Mouse (Mus musculus): ENCODE data around the gene Fam118b.
A peak's percentile ranks its signal among the peaks of the same experiment; 100 is the strongest.

The Fam118b gene

DNA sequence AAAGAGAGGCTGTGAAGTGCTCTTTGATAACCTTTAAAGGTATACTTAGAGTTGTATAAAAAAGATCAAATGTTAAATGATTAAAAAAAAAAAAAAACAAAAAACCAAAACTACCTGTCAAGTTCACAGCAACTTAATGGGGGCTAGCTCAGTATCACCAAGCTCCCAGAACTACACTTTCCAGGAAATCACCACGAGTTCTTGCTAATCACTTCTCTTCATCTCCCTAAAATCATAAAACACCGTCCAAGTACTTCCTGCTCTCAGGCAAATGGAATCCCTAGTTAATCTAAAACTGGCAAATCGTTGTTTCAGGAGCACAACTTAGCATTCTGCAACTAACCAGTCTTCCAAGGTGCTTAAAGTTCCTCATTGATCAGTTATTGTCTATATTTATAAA is 3.1 kb downstream of the Fam118b start:
- DNase-seq (ENCODE audit: inconsistent ontology term): no peak

DNA sequence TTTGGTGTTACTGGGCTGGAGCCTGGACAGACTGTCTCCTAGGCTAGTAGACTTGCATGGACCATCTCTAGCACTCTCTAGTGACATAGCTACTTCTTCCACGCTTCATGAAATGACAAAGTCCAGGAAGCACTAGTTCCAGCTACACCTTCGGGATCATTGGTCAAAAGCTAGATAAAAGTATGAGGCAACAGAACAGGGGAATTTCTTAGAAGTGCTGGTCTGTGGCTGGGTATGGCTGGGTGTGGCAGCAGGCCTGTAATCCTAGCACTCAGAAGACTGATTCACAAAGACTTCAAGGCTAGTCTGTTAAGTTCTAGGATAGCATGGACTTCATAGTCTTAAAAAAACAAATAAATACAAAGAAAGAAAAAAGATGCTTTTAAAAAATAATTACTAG is 4.2 kb downstream of the Fam118b start:
- DNase-seq (ENCODE audit: inconsistent ontology term): no peak

DNA sequence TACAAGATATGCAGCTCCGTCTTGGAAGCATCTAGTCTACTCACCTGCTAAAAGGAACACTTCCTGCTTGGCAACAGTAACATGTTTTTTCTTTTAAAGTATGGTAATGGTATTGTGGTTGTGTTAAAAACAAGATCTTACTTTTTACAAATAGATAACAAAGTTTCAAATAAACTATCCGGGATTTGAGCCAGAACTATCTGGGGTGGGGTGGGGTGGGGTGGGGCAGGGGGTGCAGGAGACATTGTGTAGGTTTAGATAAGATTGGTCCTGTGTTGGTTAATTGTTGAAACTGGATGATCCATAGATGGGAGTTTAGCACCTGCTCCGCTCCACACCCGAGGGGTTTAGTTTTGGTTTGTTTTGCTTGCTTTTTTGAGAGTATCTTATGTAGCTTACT is 5.2 kb downstream of the Fam118b start:
- no peak for DNase-seq (ENCODE audit: inconsistent ontology term)

DNA sequence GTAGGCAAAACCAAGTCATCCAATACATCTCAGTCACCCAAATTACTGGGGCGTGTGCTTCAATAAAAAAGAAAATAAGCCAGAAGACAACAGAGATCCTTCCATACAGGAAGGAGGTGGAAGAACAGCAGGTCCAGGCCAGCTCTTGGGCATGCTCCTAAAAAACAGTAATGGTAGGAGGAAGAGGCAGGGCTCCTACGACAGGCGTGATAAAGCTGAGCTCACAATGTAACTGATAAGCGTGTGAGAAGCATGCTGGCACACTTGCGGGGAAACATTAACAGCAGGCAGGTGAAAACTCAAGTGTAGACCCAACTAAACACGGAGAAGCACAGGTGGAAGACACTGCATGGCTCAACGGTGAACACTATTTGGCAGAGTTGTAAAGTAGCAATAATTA is 10.2 kb downstream of the Fam118b start:
- DNase-seq (ENCODE audit: inconsistent ontology term): no peak

DNA sequence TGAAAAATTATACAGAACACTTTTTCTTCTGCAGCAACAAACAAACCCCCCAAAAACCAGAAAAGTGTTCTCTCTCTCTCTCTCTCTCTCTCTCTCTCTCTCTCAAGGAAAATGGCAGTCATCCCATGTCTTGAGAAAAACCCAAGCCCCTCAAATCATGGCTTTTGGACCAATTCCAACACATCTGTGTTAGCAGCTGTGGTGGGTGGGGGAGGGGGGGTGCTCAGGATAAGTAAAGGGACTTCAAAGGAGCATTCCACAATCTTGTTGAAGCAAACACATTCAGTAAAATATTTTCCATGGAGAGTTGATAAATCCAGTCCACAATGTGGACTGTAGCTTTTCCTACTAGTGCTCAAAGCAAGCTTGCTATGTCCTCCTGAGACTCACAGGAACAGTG is 18.1 kb downstream of the Fam118b start:
- no peak for DNase-seq (ENCODE audit: inconsistent ontology term)

DNA sequence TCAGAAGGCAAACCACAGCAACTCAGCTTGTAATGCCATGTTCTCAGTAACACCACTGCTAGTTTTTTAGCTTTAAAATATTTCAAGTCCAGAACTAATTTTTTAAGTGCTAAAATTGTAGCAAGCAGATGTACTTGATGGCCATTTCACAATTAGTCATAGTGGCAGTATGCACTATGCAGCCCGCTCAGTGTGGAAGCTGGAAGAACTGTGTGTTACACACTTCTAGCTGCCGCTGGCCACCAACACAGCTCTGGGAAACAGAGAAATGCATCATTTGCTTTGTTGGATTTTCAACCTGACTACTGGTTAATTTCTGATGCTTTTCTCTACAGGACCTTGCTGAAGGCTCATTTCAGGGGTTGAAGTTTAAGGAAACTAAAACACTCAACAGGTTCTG is 20.2 kb downstream of the Fam118b start:
- no peak for DNase-seq (ENCODE audit: inconsistent ontology term)

DNA sequence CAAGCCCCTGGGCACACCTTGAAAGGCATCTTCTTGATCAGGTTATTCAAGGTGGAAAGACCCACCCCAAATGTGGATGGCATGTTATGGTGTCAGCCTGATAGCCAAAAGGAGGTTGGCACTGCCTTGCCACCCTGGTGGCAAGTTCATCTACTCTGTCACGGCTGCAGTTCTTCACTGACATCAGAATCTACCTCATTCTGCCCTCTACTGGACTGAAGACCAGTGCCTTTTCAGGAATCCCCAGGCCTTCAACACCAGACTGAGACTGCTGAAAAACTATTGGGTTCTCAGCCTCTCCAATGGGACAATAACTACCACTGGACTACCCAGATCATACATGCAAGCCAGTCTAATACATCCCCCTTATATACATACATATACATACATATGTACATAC is 27.9 kb downstream of the Fam118b start:
- DNase-seq (ENCODE audit: inconsistent ontology term): no peak

DNA sequence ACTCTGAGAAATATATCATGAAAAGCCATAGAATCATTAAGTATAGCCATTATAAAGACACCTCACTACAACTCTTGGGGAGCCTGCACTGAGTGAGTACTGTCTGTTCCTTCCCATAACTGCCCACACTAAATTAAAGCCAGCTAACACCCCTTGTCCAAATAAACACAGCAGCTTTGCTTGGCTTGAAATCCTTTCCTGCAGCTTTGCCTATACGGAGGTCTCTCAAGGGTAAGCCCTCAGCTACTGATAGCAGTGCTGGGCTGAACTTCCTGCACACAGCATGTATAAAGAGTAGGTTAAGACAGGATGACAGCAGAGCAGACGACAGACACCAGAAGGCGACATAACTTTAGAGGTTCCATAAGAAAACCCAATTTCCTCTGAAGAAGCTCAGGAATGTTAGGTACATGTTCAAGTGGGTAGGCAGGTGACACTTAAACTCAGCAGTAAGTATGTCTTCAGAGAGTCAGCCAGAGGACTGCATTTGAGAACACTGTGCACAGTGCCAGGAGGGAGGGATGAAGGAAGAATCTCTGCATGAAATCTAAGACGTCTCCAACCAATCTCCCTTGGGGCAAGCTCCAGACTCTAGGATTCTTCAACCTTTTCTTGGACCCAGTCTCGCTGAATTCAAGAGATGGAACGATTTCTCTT is 28.6 kb downstream of the Fam118b start:
- no peak for DNase-seq (ENCODE audit: inconsistent ontology term)

DNA sequence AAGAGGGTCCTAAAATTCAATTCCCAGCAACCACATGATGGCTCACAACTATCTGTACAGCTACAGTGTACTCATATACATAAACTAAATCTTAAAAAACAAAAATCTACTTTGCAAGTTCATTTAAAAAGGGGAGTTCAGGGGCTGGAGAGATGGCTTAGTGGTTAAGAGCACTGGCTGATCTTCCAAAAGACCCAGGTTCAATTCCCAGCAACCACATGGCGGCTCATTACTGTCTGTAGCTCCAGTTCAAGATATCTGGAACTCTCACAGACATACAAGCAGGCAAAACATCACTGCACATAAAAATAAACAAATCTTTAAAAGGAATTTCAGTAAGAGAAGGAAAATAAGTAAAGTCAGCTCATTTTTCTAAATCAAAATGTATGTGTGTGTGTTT is 29.2 kb downstream of the Fam118b start:
- DNase-seq (ENCODE audit: inconsistent ontology term): no peak

DNA sequence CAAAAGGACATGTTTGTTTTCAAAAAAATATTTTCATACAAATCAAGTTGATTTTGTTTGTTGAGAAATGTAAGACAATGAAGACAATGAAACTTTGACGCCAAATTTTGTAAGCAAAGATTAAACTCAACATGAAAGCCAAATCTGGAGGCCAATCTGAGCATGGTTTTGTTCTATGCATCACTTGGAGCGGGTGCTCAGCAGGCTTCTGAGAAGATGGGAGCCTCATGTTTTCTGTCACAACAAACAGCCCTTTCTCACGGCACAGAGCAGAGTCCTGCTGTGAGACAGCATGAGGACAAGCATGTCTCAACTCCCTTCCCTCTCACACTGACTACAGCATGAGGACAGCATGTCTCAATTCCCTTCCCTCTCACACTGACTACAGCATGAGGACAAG is 31.6 kb downstream of the Fam118b start:
- DNase-seq (ENCODE audit: inconsistent ontology term): no peak

DNA sequence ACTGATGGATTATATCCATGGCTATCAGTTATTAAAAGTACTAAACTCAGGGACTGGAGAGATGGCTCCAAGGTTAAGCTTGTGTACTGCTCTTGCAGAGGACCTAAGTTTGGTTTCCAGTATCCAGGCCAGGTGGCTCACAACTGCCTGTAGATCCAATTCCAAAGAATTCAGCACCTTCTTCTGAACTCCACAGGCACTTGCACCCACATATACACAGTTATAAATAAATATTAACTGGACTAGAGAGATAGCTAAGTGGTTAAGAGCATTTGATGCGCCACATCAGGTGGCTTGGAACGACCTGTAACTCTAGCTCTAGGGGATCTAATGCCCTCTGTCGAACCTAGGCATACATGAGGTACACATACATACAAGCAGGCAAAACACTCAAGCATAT is 38.9 kb downstream of the Fam118b start:
- DNase-seq (ENCODE audit: inconsistent ontology term): no peak

DNA sequence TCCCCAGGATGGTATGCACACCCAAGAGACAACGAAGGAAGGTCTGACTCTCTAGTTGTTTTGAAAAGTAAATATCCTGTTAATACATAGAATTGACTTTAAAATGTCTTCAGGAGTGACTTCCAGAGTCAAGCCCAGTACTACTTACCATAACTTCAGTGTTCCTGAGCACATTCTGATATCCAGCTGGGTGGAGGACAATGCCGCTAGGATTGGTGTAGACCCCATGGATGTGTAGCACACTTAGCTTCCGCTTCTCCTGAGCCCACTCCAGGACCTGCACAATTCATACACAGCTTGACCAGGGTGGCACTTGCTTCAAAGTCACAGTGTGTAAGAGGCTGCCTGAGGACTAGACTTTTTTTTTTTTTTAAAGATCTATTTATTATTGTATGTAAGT is 44.1 kb downstream of the Fam118b start:
- no peak for DNase-seq (ENCODE audit: inconsistent ontology term)

DNA sequence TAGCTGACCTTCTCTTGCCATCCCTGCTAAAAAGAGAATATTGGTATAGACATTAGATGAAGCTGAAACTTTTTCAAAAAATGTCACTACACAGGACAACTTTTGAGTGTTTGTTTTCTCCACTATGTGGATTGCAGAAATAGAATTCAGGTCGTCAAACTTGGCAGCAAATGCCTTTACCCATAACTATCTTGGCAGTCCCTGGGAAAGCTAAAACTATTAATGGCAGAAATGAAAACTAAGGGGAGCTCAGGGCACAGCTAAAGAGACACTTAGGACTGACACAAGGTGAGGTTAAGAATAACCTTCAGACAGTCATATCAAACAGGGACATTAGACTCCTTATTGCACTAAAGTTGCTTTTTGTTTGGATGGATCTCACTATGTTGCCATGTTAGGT is 49.6 kb downstream of the Fam118b start:
- no peak for DNase-seq (ENCODE audit: inconsistent ontology term)

DNA sequence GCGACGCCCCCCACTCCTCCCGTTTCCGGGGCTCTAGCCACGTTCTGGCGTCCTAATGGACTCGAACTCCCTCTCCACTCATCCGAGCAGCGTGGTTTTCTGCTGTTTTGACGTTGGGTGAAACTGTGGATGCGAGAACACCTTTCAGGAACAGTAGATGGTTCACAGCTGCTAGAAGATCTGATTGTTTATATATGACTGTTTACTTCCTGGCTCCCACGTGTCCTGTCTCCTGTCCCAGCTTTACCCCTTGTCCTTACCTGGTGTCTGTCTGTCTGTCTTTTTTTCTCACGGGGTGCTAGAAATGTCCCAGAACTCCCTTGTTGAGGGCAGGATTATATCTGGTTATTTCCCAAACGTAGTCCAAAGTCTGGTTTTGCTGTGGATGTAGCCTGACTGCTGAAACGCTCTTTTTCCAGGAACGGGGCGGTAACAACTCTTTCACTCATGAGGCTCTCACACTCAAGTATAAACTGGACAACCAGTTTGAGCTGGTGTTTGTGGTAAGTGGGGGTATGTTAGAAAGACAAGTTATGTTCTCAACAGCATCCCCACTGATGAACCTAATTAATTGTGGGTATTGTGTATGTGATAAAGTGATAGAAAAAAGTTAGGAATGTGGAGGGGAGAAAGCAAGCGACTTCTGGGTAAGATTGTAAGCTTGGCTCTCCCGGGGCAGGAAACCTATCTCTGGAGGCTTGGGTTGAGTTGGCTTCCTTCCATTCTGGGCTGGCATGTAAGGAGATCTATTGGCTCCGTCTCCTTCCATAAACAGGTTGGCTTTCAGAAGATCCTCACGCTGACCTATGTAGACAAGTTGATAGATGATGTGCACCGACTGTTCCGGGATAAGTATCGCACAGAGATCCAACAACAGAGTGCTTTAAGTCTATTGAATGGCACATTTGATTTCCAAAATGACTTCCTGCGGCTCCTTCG is 55.8 kb downstream of the Fam118b start:
- DNase-seq (ENCODE audit: inconsistent ontology term): no peak

DNA sequence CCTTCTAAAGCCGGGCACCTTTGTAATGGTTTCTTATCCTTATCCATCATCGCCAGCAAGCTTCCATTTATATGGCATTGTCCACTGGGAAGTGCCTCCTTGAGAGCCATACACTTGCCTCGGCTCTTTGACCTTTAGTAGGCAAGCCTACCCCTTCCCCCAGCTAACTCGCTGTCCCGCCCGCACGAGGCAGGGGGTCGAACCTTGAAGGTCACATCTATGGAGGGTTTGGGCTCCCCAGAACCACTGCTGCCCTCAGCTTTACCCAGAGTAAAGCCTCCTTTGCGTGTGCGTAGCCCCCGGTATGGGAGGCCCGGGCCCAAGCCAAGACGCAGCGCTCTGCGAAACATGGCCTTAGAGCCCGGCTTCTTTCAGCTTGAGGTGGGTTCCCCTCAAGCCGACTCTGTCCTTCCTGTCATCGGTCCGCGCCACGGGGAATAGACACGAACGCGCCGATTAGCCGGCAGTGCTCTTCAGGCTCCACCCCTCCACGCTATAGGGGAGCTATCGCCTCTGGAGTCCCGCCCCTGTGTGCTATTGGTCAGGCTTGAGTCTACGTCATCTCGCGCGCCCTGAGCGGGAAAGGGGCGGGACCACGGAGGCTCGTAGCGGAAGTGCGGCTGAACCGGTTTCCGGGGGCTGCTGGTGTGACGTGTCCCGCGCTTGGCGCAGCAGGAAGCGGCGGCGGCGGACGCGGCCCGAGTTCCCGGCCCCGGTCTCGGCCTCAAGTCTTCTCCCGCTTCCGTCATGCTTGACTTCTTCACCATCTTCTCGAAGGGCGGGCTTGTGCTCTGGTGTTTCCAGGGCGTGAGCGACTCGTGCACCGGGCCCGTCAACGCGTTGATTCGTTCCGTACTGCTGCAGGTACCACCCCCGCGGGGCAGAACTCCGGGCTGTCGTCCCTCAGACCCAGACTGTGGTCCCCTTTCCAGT is 56.8 kb downstream of the Fam118b start, which contains the start of gene Foxred1:
TSS of gene Foxred1 (minus strand) at position 514 of the 933 bp plus-strand sequence.
- DNase-seq (ENCODE audit: inconsistent ontology term): peak; percentile 99

DNA sequence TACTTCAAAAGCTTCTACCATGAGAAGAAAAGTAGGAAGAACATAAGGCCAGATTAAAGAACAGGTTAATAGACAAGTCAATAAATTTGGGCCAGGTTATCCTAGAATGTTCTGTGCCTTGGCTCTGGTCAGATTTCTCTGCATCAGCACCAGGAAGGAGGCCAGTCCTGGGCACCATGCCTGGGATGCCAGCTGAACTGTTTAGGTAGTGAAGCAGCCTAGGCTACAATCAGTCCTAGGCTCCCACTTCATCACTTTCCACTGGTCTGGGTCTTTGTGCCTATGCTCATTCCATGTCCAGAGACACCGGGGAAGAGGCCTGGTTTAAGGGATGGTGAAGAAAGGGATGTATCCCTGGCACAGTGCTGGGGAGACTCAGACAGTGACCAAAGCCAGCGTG is 63.2 kb downstream of the Fam118b start:
- DNase-seq (ENCODE audit: inconsistent ontology term): no peak

DNA sequence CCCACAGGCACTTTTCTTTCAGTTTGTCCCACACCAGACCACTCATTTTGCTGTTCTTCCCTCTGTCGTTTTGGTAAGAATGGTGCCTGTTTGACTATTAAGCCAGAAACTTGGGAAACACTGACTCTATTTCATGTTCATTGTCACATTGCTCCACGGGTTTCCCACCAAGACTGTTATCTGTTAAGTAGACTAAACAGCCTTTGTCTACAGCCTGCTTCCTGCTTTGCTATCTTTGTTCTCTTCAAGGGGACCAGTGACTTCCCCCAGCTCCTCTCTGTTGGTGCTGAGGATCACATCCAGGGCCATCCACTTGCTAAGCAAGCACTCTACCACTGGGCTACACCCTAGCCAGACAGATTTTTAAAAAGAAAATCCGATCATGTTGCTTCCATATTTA is 64.1 kb downstream of the Fam118b start:
- DNase-seq (ENCODE audit: inconsistent ontology term): no peak

DNA sequence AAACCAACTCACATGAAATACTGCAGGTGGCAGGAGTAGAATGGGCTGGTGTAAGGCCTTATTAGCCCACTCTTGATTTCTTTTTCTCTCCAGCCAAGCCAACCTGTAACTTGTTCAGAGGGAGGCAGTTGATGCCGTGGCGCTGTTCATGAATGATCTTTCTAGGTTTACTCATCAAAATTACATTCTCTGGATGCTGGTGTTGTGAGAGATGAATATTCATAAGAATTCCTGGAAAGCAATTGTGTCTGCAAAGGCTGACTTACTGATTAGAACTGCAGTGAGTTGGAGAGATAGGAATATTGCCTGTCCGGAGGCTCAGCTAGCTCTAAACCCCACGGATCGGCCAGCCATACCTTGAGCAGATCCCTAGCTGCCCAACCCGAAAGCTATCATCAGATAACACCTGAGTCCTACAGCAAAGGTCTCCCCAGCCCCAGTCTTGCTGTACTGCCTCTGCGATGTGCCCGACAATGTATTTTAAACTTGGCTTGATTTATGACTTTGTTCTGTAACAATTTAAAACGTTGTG is 67.0 kb downstream of the Fam118b start:
- DNase-seq (ENCODE audit: inconsistent ontology term): peak; percentile 64

DNA sequence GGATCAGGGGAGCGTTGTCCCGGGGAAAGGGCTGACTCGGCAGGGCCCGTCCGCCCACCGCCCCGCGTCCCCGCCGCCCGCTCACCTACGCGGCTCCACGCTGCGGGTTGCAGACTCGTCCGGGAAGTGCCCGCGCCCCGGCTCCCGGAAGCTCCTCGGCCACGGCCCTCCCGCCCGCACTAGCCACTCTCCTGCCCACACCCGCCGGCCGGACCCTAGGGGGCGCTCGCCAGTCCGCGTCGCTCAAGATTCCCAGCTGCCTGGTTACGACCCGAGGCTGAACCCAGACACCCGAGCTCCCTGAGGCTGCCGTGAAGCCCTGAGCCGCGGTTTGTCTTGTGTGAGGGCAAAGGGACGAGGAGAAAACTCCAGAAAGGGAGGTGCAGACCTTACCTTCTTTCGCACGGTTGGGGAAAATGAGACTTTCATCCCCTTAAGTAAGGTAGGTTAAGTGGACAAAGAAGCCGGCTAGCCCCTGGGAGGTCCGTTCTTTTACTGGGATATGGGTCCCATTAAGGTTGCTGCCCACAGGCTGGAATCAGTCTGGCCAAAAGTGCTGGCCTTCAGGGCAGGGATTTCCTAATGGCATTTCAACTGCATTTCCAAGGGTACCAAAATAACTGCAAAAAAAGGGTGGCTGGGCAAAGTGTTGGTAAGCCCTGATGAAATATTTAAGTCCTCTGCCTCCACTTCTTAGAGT is 67.7 kb downstream of the Fam118b start, which contains the start of the genes Srpr and Tirap:
TSS of gene Srpr (plus strand) at position 404 of the 700 bp plus-strand sequence.
TSS of gene Tirap (minus strand) at position 520 of the 700 bp plus-strand sequence.
- DNase-seq (ENCODE audit: inconsistent ontology term): peak; percentile 94

DNA sequence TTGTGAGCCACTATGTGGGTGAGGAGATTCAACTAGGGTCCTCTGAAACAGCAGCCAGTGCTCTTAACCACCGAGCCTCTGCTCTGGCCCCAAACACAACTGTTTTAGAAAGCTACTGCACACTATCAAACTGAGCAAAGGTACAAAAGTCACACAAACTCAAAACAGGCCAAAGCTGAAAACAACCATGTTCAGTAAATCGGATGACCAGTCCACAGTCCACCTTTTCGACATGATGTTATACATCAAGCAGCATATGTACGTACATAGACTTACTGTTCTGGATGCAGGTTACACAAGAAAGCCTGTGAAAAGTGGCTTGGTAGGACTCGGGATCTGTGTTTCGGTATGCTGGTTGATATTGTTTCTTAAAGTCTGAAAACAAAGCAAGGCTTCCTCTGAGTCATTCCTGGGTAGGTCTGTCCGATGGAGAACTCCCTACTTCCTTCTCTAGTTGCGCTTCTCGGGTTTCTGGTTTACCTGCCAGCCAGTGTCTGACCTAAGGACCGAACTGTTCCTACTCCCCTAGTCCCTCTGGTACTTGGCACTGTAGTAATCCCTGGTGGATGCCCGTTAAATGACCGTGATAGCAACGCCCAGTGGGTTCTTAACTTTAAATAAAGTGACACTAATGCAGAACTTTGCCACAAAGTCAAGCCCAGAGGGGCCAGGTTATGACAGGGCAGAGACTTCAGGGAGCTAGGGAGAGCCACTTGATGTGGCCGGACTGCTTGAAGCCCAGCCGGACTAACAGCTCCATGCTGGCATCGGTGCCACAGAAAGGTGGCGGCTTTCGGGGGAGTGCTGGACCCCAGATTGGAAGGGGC is 68.4 kb downstream of the Fam118b start:
- DNase-seq (ENCODE audit: inconsistent ontology term): peak; percentile 70

Measured in Muller cell, postnatal 12 days (primary cell).